Mouse (Mus musculus) brown adipose tissue, adult 24 weeks (tissue): ENCODE results near the gene Gm20388. TPM values are rescaled to one million over a fixed set of nuclear protein-coding genes. Genes with fewer than 3 reads are reported as not detected.
A peak's percentile ranks its signal among the peaks of the same experiment; 100 is the strongest.

ENCODE experiments used
- H3K27ac ChIP-seq: fragments of 200-500 bp; replicated peaks from 2 replicates; pipeline ENCODE4 v1.5.1; 2012; ENCODE audit warnings: low read depth, mild to moderate bottlenecking, low read length
- H3K4me1 ChIP-seq: fragments of 200-500 bp; 2 replicates; pipeline ENCODE4 v1.6.1; 2012; ENCODE audit warnings: low read length, mixed read lengths; ENCODE audit not compliant: control insufficient read depth, insufficient read depth, insufficient read length
- H3K4me3 ChIP-seq: fragments of 200-500 bp; 2 replicates; pipeline ENCODE4 v1.5.1; 2012; ENCODE audit warnings: low read depth, mild to moderate bottlenecking, low read length, moderate library complexity; ENCODE audit not compliant: insufficient read depth
- polyA plus RNA-seq: library from polyadenylated mRNA; stranded (reverse); fragments of >200 nt; gene quantifications from 2 replicates; pipeline ENCODE4 v1.2.4, GENCODE M21; 2012; ENCODE audit not compliant: missing spikeins, insufficient read depth, insufficient read length

Gene Gm20388
- polyA plus RNA-seq, 1 experiment: 44.7 TPM

GRCm38 (mm10) chr8:122854388-122854787 lies 2943.7 kb downstream of the Gm20388 start:
- H3K4me1 ChIP-seq: no peaks in the 10 kb centered on the region
- H3K4me3 ChIP-seq: no peak overlapping the region
- H3K27ac ChIP-seq: no peak overlapping the region

GRCm38 (mm10) chr8:122855123-122855522 lies 2944.5 kb downstream of the Gm20388 start:
- H3K4me3 ChIP-seq: no peak overlapping the region
- no peak overlapping the region for H3K27ac ChIP-seq
- no peaks in the 10 kb centered on the region for H3K4me1 ChIP-seq

GRCm38 (mm10) chr8:122856288-122856687 lies 2945.6 kb downstream of the Gm20388 start:
- no peaks in the 10 kb centered on the region for H3K4me1 ChIP-seq
- H3K27ac ChIP-seq: no peak overlapping the region
- no peak overlapping the region for H3K4me3 ChIP-seq

- Histone ChIP-seq H3K27ac (no peak overlapping the region), H3K4me1 (no peaks in the 10 kb centered on the region), H3K4me3 (no peak overlapping the region)
Observed at GRCm38 (mm10) chr8:122859843-122860242, 2949.2 kb downstream of the Gm20388 start.

- Histone ChIP-seq H3K27ac (no peak overlapping the region), H3K4me3 (no peak overlapping the region), H3K4me1 (no peaks in the 10 kb centered on the region)
Observed at GRCm38 (mm10) chr8:122864719-122865129, 2954.1 kb downstream of the Gm20388 start.

- H3K27ac ChIP-seq: no peak overlapping the region
- no peak overlapping the region for H3K4me3 ChIP-seq
- H3K4me1 ChIP-seq: no peaks in the 10 kb centered on the region
Observed at GRCm38 (mm10) chr8:122865441-122865840, 2954.8 kb downstream of the Gm20388 start.

GRCm38 (mm10) chr8:122866231-122866630 lies 2955.6 kb downstream of the Gm20388 start:
- no peak overlapping the region for H3K4me3 ChIP-seq
- no peaks in the 10 kb centered on the region for H3K4me1 ChIP-seq
- no peak overlapping the region for H3K27ac ChIP-seq

- Histone ChIP-seq H3K27ac (no peak overlapping the region), H3K4me1 (no peaks in the 10 kb centered on the region), H3K4me3 (no peak overlapping the region)
Observed at GRCm38 (mm10) chr8:122867982-122868381, 2957.3 kb downstream of the Gm20388 start.

GRCm38 (mm10) chr8:122870377-122870863 lies 2959.8 kb downstream of the Gm20388 start:
- H3K27ac ChIP-seq: no peak overlapping the region
- peak overlapping the region; percentile 45 for H3K4me3 ChIP-seq
- H3K4me1 ChIP-seq: no peaks in the 10 kb centered on the region

GRCm38 (mm10) chr8:122871663-122872062 lies 2961.0 kb downstream of the Gm20388 start:
- Histone ChIP-seq H3K4me1 (no peaks in the 10 kb centered on the region), H3K4me3 (no peak overlapping the region), H3K27ac (no peak overlapping the region)

GRCm38 (mm10) chr8:122873171-122873570 lies 2962.5 kb downstream of the Gm20388 start:
- Histone ChIP-seq H3K27ac (no peak overlapping the region), H3K4me3 (no peak overlapping the region), H3K4me1 (no peaks in the 10 kb centered on the region)

GRCm38 (mm10) chr8:122875186-122875585 lies 2964.5 kb downstream of the Gm20388 start:
- Histone ChIP-seq H3K4me3 (no peak overlapping the region), H3K27ac (no peak overlapping the region), H3K4me1 (no peaks in the 10 kb centered on the region; the same call in 1 of the 2 replicates)

GRCm38 (mm10) chr8:122878231-122878630 lies 2967.6 kb downstream of the Gm20388 start:
- H3K4me3 ChIP-seq: no peak overlapping the region
- no peaks in the 10 kb centered on the region; the same call in none of the 2 replicates for H3K4me1 ChIP-seq
- no peak overlapping the region for H3K27ac ChIP-seq

GRCm38 (mm10) chr8:122880302-122880701 lies 2969.7 kb downstream of the Gm20388 start:
- Histone ChIP-seq H3K4me1 (no peaks in the 10 kb centered on the region; the same call in none of the 2 replicates), H3K4me3 (no peak overlapping the region), H3K27ac (no peak overlapping the region)

- Histone ChIP-seq H3K4me1 (no peaks in the 10 kb centered on the region; the same call in none of the 2 replicates), H3K27ac (no peak overlapping the region), H3K4me3 (no peak overlapping the region)
Observed at GRCm38 (mm10) chr8:122883671-122884070, 2973.0 kb downstream of the Gm20388 start.

- H3K27ac ChIP-seq: no peak overlapping the region
- H3K4me1 ChIP-seq: no peaks in the 10 kb centered on the region
Observed at GRCm38 (mm10) chr8:122891440-122891839, 2980.8 kb downstream of the Gm20388 start.

More at GRCm38 (mm10) chr8:122891440-122891839, 2980.8 kb downstream of the Gm20388 start:
- no peak overlapping the region for H3K4me3 ChIP-seq
